Mouse (Mus musculus) kidney, adult 18-20 months (tissue): ENCODE data around the gene Olfr1154.

Source experiments
- DNase-seq: peaks from one replicate; pipeline ENCODE4 v3.0.0; 2021

Olfr1154 gene

DNA sequence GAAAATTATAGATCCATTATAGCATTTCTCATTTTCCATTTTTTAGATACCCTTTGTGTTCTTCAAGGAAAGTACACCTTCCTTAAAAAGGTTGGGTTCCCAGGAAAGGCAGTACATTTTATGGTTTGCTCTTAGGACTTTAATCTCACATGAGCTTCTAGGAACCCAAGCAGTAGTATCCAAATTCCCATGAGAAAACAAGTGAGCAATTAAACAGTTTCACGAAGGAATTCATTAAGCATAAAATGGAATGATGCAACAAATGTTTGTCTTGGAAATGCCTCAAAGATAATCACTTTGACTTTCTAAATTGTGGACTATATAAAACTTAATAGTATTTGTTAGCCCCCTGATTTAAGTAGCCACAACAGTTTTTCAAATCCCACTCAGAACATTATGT is at the start of gene Olfr1154:
Gene Olfr1154, minus strand, starts transcription at position 101 of the 400 bp plus-strand sequence.
- no peak for DNase-seq

DNA sequence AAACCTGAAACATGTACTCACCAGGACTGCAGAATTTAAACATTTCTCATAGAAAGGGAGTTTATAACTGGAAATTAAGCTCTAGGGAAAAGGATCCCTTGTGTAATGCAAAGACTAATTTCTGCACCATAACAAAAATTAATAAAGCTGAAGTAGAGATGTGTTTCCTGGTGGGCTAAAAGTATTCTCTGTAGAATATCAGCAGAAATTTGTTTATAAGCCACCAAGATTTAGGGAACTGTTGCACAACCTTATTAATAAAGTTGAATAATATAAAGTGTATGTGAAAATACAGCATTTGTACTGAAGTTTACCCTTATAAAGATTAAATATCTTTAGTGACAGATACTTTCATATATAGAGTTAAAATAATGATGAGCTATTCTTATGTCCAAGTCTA is 48.0 kb upstream of the Olfr1154 start, which contains the start of gene Olfr1156:
Gene Olfr1156, minus strand, starts transcription at position 101 of the 400 bp plus-strand sequence.
- no peak for DNase-seq

DNA sequence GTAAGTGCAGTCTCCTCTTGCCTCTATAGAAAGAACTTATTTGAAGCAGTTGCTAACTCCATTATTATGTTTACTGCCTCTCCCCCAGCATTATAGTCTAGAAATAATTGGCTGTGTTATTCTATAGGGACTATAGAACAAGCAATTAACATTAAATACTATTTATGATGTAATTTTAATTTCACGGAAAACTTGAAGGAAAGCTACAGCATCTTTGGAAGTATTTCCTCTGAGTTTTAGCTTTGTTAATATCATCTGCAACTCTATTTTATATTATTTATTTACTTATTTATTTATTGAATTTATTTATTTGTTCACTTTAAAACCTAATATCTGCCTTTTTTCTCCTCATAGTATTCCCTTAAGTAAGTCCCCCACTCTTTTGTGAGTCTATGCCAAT is 40.1 kb upstream of the Olfr1154 start, which contains the start of gene Olfr1155:
Gene Olfr1155, minus strand, starts transcription at position 101 of the 400 bp plus-strand sequence.
- no peak for DNase-seq

DNA sequence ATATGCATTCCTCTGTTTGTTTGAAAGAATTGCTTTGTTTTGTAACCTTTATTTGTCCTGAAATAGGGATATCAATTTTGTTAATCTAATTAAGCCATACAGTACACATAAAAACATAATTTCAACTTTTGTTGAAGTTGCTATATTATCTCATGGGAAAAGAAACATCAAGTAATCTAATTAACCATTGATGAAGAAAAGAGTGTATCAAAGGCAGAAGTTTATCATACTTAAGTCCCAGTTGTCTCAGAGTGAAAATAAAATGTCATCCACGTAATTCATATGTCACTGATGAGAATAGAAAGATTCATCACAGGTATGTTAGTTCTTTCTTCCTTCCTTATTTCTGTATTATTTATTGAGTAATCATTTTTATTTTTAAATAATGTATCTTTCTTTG is 10.3 kb downstream of the Olfr1154 start, which contains the start of gene Olfr1153:
Gene Olfr1153, plus strand, starts transcription at position 301 of the 400 bp plus-strand sequence.
- no peak for DNase-seq

DNA sequence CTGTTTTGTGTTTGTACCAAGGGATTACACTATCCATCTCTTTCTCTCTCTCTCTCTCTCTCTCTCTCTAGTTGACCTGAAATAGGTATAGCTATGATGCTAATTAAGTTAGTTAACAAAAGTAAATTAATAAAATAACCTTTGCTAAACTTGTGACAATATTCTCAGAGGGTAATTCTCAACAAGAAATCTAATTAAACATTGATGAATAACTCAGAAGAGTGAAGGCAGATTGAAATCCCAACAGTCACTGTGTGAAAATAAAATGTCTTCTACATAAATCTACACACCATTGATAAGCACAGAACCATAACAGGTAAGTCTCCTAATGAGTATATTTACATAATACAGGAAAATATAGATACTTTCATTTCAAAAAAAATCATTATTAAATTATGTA is 38.8 kb downstream of the Olfr1154 start, which contains the start of gene Olfr1152:
Gene Olfr1152, plus strand, starts transcription at position 301 of the 400 bp plus-strand sequence.
- DNase-seq = no peak

DNA sequence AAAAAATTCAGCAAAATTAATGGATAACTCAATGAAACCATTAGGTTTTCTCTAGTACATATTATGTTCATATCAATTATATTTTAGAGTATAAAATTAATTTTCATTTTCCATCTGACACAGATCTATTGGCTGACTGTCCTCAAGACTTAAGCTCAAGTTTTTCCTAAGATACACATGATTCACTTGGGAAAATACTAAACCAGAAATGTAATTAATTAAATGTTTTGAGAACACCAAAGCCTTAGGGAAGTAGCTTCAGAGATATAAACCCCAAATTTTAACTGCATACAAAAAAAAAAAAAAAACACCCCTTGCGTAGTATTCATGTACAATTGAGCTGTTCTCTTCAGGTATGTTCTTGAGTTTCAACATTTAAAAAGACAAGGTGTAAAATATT is 49.4 kb downstream of the Olfr1154 start, which contains the start of gene Olfr1151:
Gene Olfr1151, plus strand, starts transcription at position 301 of the 400 bp plus-strand sequence.
- no peak for DNase-seq
